In the genomic region with DNA sequence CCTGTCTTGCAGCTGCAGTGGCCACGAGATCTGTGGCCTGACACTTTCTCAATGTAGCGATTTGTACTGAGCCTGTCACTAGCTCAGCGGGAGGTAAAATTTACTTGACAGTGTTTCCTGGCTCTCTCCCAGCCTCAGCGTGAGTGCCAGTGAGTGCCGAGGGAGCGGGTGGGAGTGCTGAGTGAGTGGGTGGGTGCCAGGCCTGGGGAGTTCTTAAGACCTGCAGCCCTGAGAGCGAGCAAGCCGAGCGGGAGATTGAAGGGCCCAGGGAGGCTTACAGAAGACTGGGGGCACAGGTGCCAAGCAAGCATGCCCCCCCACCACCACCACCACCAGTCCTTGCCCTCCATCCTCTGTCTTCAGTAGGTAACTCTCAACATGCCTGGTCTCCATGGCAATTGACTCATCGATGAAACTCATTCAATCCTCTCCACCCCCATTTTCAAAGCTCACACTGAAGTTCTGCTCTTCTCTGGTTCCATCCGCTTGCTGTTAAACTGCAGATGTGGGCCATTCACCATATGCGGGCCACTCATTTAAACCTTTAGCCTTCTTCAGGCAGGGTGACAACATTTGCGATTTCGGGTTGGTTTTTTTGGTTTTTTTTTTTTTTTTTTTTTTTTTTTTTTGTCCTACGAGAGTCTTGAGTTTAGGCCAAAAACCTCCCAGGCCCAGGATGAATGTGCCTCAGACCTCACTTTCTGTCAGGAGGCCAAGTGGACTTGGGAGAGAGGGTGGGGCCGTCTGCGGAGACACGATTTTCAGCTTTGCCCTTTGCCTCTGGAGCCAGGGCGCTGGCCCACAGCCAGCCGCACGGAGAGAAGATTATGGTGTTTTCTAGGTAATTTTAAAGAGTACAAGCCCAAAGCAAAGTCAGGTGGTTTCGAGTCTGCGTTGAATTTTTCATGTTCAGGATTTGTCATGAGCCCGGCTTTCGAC, we compare ENCODE assay signal across 9 mouse cellular contexts.
DNase-seq lines count a peak whose midpoint lies in the region; ATAC-seq and TF ChIP-seq lines count a peak whose summit lies in the region.
"Had no signal": no experiment of that assay in that cellular context is flagged by ENCODE, and none has a peak within 500 bp of the region (broad histone marks: within the 10 kb centered on the region; RNA-seq: fewer than 3 reads in every experiment).

No protein-coding gene starts in this region.

- no peaks in the 10 kb centered on the region; the same call in 1 of the 2 replicates for H3K27me3 ChIP-seq in heart, adult 2 months (ENCODE audit: control insufficient read depth, insufficient read depth, low read length)
- H3K27me3 ChIP-seq: liver, embryonic 15.5 days had no signal

- H3K27ac ChIP-seq in heart, adult 2 months = no peak overlapping the region
- H3K27ac ChIP-seq: liver, embryonic 15.5 days had no signal

- DNase-seq in adrenal gland, adult 2 months = peak; percentile 64
- peak; percentile 56 for DNase-seq in cerebellum, adult 8-10 months
- peak; percentile 45 for DNase-seq in heart, adult 2 months
- DNase-seq in kidney, adult 8-10 months = peak; percentile 87 to 89
- DNase-seq in left cerebral cortex, postnatal 25 days (ENCODE audit: low spot score in 2 of 2) = peak; percentile 46 to 83
- DNase-seq in ovary, postnatal 14 days (ENCODE audit: low spot score) = peak; percentile 38
- no peak for DNase-seq in embryo, embryonic 10 days (ENCODE audit: low spot score)

- H3K4me3 ChIP-seq in heart, adult 2 months = peak overlapping the region; percentile 10; the same call in 1 of the 2 replicates
- H3K4me3 ChIP-seq: liver, embryonic 15.5 days had no signal

- H3K79me2 ChIP-seq in heart, adult 2 months (replicated peaks; ENCODE audit: control insufficient read depth, insufficient read depth, low read length) = no peaks in the 10 kb centered on the region

- no peaks in the 10 kb centered on the region for H3K36me3 ChIP-seq in heart, adult 2 months (ENCODE audit: control insufficient read depth, insufficient read depth, low read length)
- H3K36me3 ChIP-seq: liver, embryonic 15.5 days had no signal

- no peak overlapping the region for H3K9ac ChIP-seq in heart, adult 2 months (ENCODE audit: low read depth, low read length)
- H3K9ac ChIP-seq: liver, embryonic 15.5 days had no signal

- peaks cover 5% of the 10 kb centered on the region for H3K4me1 ChIP-seq in heart, adult 2 months (ENCODE audit: control insufficient read depth, insufficient read depth, low read length)
- H3K4me1 ChIP-seq: liver, embryonic 15.5 days had no signal

- ATAC-seq in granulocyte monocyte progenitor cell, adult 5-6 weeks (replicated peaks; ENCODE audit: poor library complexity, severe bottlenecking) = no peak

- no peak for TF ChIP-seq CTCF in heart, adult 2 months (IDR thresholded peaks at IDR 0.05)

- intact Hi-C loops in heart, adult 2 months (cut with DNase I) = no loop called here
- intact Hi-C loops in left cerebral cortex, postnatal 25 days (cut with DNase I) = loop anchor here (10.0 kb wide), 1 partner anchor 347 kb away; no protein-coding TSS in a partner anchor

- 37% methylated on average over 25 of the region's 25 CpGs for WGBS in heart, adult 2 months

- no peak for TF ChIP-seq EP300 in heart, adult 2 months (IDR thresholded peaks at IDR 0.05; ENCODE audit: insufficient read depth, low read depth, low read length)

- TF ChIP-seq POLR2A in heart, adult 2 months (IDR thresholded peaks at IDR 0.05; ENCODE audit: insufficient read depth, low read depth, low read length) = no peak
